Mouse (Mus musculus) heart, adult 2 months (tissue): ENCODE data around the gene Inpp5e. TPM values are rescaled to one million over a fixed set of nuclear protein-coding genes. Genes with fewer than 3 reads are reported as not detected.

Experiments
- DNase-seq, 2 experiments: peaks; one replicate each; pipeline ENCODE4 v3.0.0; 2021
- H3K27ac ChIP-seq: fragments of 200-600 bp; 2 replicates; pipeline ENCODE4 v1.8.1; 2022
- H3K27me3 ChIP-seq: fragments of 200-500 bp; 2 replicates; pipeline ENCODE4 v1.6.1; 2012; ENCODE audit warnings: mild to moderate bottlenecking, low read length, inconsistent platforms, mixed read lengths; ENCODE audit not compliant: control insufficient read depth, insufficient read depth
- H3K36me3 ChIP-seq: fragments of 200-500 bp; 2 replicates; pipeline ENCODE4 v1.6.1; 2012; ENCODE audit warnings: low read length, inconsistent platforms; ENCODE audit not compliant: control insufficient read depth, insufficient read depth
- H3K4me1 ChIP-seq: fragments of 200-500 bp; 2 replicates; pipeline ENCODE4 v1.6.1; 2011; ENCODE audit warnings: low read length; ENCODE audit not compliant: control insufficient read depth, insufficient read depth
- H3K4me3 ChIP-seq: fragments of 200-600 bp; 2 replicates; pipeline ENCODE4 v1.8.1; 2022
- H3K79me2 ChIP-seq: fragments of 200-500 bp; replicated peaks from 2 replicates; pipeline ENCODE4 v1.6.1; 2012; ENCODE audit warnings: mild to moderate bottlenecking, inconsistent platforms, low read length, moderate library complexity, mixed read lengths; ENCODE audit not compliant: control insufficient read depth, insufficient read depth
- H3K9ac ChIP-seq: fragments of 200-500 bp; 2 replicates; pipeline ENCODE4 v1.6.1; 2012; ENCODE audit warnings: low read depth, mild to moderate bottlenecking, control low read depth, inconsistent platforms, low read length, mixed read lengths
- CTCF ChIP-seq: fragments of 200-600 bp; IDR thresholded peaks from 2 replicates; pipeline ENCODE4 v1.8.1; 2022; ENCODE audit warnings: antibody characterized with exemption, mild to moderate bottlenecking, moderate library complexity
- EP300 ChIP-seq: fragments of 200-500 bp; IDR thresholded peaks from 2 replicates; pipeline ENCODE4 v1.6.1; 2011; ENCODE audit warnings: low read depth, low read length, control low read depth; ENCODE audit not compliant: insufficient read depth
- POLR2A ChIP-seq: fragments of 200-500 bp; IDR thresholded peaks from 2 replicates; pipeline ENCODE4 v1.6.1; 2011; ENCODE audit warnings: mild to moderate bottlenecking, low read depth, low read length, control low read depth; ENCODE audit not compliant: insufficient read depth
- WGBS: fragments of 180-500 bp; shearing (Covaris S2); methylation state at CpG from one replicate; pipeline ENCODE4 v1.1.7; 2018; 5-methylcytosine and 5-hydroxymethylcytosine counted together
- intact Hi-C: fragments of 180-260 bp; cut with DNase I; formaldehyde crosslinking; loops from one replicate; pipeline ENCODE4 v1.15.1; 2025
- polyA plus RNA-seq: library from polyadenylated mRNA; depleted of rRNA; stranded (reverse); fragments of >200 nt; gene quantifications from 2 replicates; pipeline ENCODE4 v1.2.3, GENCODE M21; 2012
- total RNA-seq, 2 experiments: library from RNA; stranded (reverse); gene quantifications; 2 replicates each; pipeline ENCODE4 v1.2.3; 2021

The Inpp5e gene
- total and polyA plus RNA-seq, 3 experiments = 15.8 to 22.1 (median 16.3) TPM

DNA sequence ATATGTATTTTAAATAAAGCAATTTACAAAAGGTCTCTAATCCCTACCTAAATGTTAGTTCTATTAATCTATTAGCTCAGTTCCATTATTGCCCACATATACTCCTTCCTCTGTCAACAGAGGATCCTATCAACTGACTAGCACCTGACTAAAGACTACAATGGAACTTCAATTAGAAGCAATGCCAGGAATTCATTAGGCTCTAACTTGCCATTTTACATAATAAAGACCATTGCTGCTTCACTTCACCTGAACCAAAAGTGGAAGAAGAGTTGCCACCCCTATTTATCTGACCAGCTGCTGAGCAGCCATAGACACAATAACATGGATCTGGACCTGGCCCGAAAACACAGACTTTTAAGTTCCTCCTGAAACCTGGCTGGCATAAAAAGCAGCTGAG, 33.8 kb upstream of the Inpp5e start:
- intact Hi-C loops = loop anchor here (10.0 kb wide), 1 partner anchor 462 kb away; the partner anchor contains the start of gene Surf6
- WGBS = 92% methylated on average over 1 of the region's 1 CpGs
- H3K27me3 ChIP-seq = no peaks in the 10 kb centered on the region
- H3K27ac ChIP-seq = no peak overlapping the region
- H3K4me3 ChIP-seq = no peak overlapping the region
- H3K4me1 ChIP-seq = peaks cover 12% of the 10 kb centered on the region
- TF ChIP-seq CTCF (no peak), POLR2A (no peak), EP300 (no peak)
- no peak for DNase-seq
- H3K79me2 ChIP-seq = peaks cover 3% of the 10 kb centered on the region; the same call in 1 of the 2 replicates
- H3K9ac ChIP-seq = no peak overlapping the region
- H3K36me3 ChIP-seq = peaks cover 3% of the 10 kb centered on the region; the same call in 1 of the 2 replicates

DNA sequence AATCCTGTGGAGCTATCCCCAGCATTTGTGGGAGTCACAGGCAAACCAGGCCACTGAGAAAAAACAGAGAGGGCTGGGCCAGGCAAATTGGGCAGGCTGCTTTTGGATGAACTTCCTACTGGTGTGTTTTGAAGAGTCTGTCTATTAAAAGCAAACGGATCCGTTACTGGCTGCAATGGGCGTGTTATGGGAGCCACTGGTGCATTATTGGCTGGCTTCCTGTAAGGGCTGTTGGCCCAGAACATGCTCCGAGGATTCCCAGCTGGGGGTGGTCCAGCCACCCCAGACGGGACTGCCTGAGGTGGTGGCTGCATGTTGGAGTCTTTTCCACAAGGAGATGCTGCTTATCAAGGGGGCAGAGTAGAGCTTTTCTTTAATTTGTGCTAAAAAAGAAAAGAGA, 32.7 kb upstream of the Inpp5e start:
- intact Hi-C loops = loop anchor here (10.0 kb wide), 1 partner anchor 463 kb away; the partner anchor contains the start of gene Surf6

DNA sequence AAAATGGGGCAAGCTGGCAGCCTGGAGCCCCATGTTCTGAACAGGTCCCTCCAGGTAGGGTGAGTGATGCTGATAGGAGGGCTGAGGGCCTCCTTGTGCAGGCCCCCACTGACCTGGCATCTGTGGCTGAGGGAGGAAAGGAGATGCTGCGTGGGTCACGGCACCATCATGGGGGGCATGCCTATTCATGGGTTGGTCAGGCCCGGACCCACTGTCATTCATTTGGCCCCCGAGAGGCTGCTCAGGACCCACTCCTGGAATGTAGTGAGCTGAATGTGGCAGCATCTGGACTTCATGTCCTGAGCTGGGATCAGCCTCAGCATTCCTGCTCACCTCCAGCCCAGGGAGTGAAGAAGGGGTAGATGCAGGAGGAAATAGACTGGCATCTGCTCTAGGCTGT, 32.3 kb upstream of the Inpp5e start:
- Histone ChIP-seq H3K27ac (no peak overlapping the region), H3K9ac (no peak overlapping the region), H3K36me3 (peaks cover 3% of the 10 kb centered on the region; the same call in 1 of the 2 replicates), H3K4me1 (peaks cover 7% of the 10 kb centered on the region), H3K27me3 (no peaks in the 10 kb centered on the region), H3K79me2 (peaks cover 3% of the 10 kb centered on the region; the same call in 1 of the 2 replicates), H3K4me3 (no peak overlapping the region)
- 94% methylated on average over 4 of the region's 4 CpGs for WGBS
- intact Hi-C loops = loop anchor here (10.0 kb wide), 1 partner anchor 464 kb away; the partner anchor contains the start of gene Surf6
- TF ChIP-seq CTCF = no peak
- TF ChIP-seq EP300 = no peak
- no peak for TF ChIP-seq POLR2A
- no peak for DNase-seq

More for the DNA sequence above, 32.7 kb upstream of the Inpp5e start:
- no peak overlapping the region for H3K9ac ChIP-seq
- H3K36me3 ChIP-seq = peaks cover 3% of the 10 kb centered on the region; the same call in 1 of the 2 replicates
- no peak overlapping the region for H3K27ac ChIP-seq
- H3K27me3 ChIP-seq = no peaks in the 10 kb centered on the region
- TF ChIP-seq POLR2A (no peak), EP300 (no peak), CTCF (no peak)
- DNase-seq = peak in 1 of 2 experiments; percentile 58
- H3K79me2 ChIP-seq = peaks cover 3% of the 10 kb centered on the region; the same call in 1 of the 2 replicates
- H3K4me3 ChIP-seq = no peak overlapping the region
- WGBS = 13% methylated on average over 5 of the region's 5 CpGs
- peaks cover 10% of the 10 kb centered on the region for H3K4me1 ChIP-seq

DNA sequence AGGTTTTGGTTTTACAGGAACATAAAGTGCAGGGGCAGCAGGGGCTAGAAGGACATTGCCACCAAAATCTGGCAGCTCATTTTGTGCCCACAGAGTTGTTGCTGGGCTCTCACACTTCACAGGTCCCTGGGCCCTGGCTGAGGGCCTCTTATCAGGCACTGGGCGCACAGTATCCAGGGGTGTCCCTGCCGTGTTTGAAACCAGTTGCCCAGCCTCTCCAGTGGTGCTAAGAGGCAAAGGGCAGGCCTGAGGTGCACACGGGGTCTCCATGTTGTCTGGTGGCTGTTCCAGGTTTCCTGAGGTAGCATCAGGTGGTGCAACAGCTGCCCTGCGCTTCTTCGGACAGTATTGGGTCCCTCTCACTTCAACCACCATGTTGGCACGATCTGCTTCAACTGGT, 30.7 kb upstream of the Inpp5e start:
- Histone ChIP-seq H3K79me2 (peaks cover 3% of the 10 kb centered on the region), H3K36me3 (peaks cover 6% of the 10 kb centered on the region; the same call in 1 of the 2 replicates), H3K9ac (no peak overlapping the region), H3K27me3 (no peaks in the 10 kb centered on the region), H3K4me1 (peaks cover 7% of the 10 kb centered on the region), H3K27ac (no peak overlapping the region), H3K4me3 (no peak overlapping the region)
- WGBS = 88% methylated on average over 6 of the region's 6 CpGs
- no peak for DNase-seq
- intact Hi-C loops = loop anchor here (10.0 kb wide), 1 partner anchor 465 kb away; the partner anchor contains the start of gene Surf6
- no peak for TF ChIP-seq EP300

DNA sequence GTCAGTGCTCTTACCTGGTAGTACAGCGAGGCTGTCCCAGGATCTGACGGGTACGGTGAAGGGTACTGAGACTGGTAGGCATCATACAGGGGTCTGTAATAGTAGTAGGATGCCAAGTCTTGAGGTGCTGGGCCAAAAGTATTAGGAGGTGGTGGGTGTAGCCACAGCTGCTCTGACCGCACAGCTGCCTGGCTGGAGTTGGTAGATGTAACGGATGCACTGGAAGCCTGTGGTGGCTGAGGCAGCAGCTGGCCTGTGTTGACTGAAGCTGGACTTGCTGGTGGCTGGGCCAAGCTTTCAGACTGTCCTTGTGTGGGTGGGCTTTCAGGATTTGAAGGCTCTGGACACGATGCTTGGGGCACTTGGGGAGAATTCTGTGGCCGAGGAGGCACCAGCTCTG, 29.4 kb upstream of the Inpp5e start:
- TF ChIP-seq EP300 (no peak), POLR2A (no peak), CTCF (no peak)
- Histone ChIP-seq H3K27ac (no peak overlapping the region), H3K4me1 (peaks cover 6% of the 10 kb centered on the region), H3K79me2 (peaks cover 3% of the 10 kb centered on the region), H3K4me3 (no peak overlapping the region), H3K36me3 (peaks cover 6% of the 10 kb centered on the region; the same call in 1 of the 2 replicates), H3K27me3 (no peaks in the 10 kb centered on the region), H3K9ac (no peak overlapping the region)
- DNase-seq = no peak
- intact Hi-C loops = no loop called here
- 79% methylated on average over 7 of the region's 7 CpGs for WGBS

DNA sequence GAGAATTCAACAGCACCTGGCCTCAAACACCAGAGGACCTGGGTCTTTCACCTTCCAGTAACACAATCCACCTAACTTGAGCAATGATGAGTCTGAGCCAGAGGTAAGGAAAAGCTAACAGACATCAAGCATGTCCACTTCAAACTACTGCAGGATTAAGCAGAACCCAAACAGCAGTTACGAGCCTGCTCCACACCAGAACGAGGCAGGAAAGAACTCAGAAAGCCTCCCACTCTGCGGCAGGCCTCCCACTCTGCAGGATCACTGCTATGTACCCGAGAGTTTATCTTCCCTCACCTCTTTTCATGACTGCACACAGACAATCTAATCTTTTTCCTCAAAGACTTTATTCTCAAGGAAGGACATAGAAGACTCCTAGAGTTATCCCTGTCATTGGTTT, 28.2 kb upstream of the Inpp5e start:
- Histone ChIP-seq H3K4me1 (peaks cover 6% of the 10 kb centered on the region), H3K27me3 (no peaks in the 10 kb centered on the region), H3K9ac (no peak overlapping the region), H3K36me3 (peaks cover 6% of the 10 kb centered on the region; the same call in 1 of the 2 replicates), H3K79me2 (peaks cover 3% of the 10 kb centered on the region), H3K4me3 (no peak overlapping the region), H3K27ac (no peak overlapping the region)
- TF ChIP-seq POLR2A (no peak), EP300 (no peak), CTCF (no peak)
- intact Hi-C loops = no loop called here
- no peak for DNase-seq
- 38% methylated on average over 4 of the region's 4 CpGs for WGBS
